Mouse (Mus musculus) stomach, embryonic 16.5 days (tissue): ENCODE results near the gene Rasal1. TPM values are rescaled to one million over a fixed set of nuclear protein-coding genes. Genes with fewer than 3 reads are reported as not detected.

Source experiments
- ATAC-seq: fragments of 200-750 bp; cut with Nextera tagmentation; 2 replicates; pipeline ENCODE4 v1.8.0; 2017; ENCODE audit warnings: moderate number of reproducible peaks, moderate TSS enrichment; ENCODE audit not compliant: insufficient read depth, low FRiP score
- H3K27ac ChIP-seq: fragments of 300-500 bp; sonication (generic); 2 replicates; pipeline ENCODE4 v1.5.1; 2014; ENCODE audit warnings: low read length
- H3K27me3 ChIP-seq: fragments of 300-500 bp; sonication (generic); 2 replicates; pipeline ENCODE4 v1.6.1; 2014; ENCODE audit warnings: low read length, control low read depth, mixed read lengths; ENCODE audit not compliant: control insufficient read depth, insufficient read depth
- H3K36me3 ChIP-seq: fragments of 300-500 bp; sonication (generic); 2 replicates; pipeline ENCODE4 v1.6.1; 2014; ENCODE audit warnings: low read length; ENCODE audit not compliant: control insufficient read depth, insufficient read depth
- H3K4me1 ChIP-seq: fragments of 300-500 bp; sonication (generic); 2 replicates; pipeline ENCODE4 v1.6.1; 2014; ENCODE audit warnings: low read length, control low read depth, mixed read lengths; ENCODE audit not compliant: control insufficient read depth, insufficient read depth
- H3K4me2 ChIP-seq: fragments of 300-500 bp; sonication (generic); 2 replicates; pipeline ENCODE4 v1.6.1; 2014; ENCODE audit warnings: low read depth, low read length, mixed read lengths
- H3K4me3 ChIP-seq: fragments of 300-500 bp; sonication (generic); replicated peaks from 2 replicates; pipeline ENCODE4 v1.5.1; 2014; ENCODE audit warnings: mild to moderate bottlenecking, low read length
- H3K9ac ChIP-seq: fragments of 300-500 bp; sonication (generic); 2 replicates; pipeline ENCODE4 v1.6.1; 2014; ENCODE audit warnings: low read length
- H3K9me3 ChIP-seq: fragments of 300-500 bp; sonication (generic); replicated peaks from 2 replicates; pipeline ENCODE4 v1.6.1; 2016; ENCODE audit warnings: low read length, control low read depth; ENCODE audit not compliant: control insufficient read depth
- WGBS: fragments of 180-500 bp; shearing (Covaris S2); extraction: QIAGEN DNeasy Blood & Tissue Kit; methylation state at CpG from one replicate; pipeline ENCODE4 v1.1.7; 2014; 5-methylcytosine and 5-hydroxymethylcytosine counted together
- polyA plus RNA-seq: library from polyadenylated mRNA; unstranded; fragments of >200 nt; fragmentation: Nextera tagmentation; extraction: Ambion mirVana; gene quantifications from 2 replicates; pipeline ENCODE4 v1.2.1, GENCODE M21; 2015

Gene Rasal1
- polyA plus RNA-seq, 1 experiment from 2014 or later, result 0.72 TPM

GRCm38 (mm10) chr5:120628624-120629023 lies 20.0 kb upstream of the Rasal1 start:
- Histone ChIP-seq H3K27me3 (peaks cover 4% of the 10 kb centered on the region; the same call in 1 of the 2 replicates), H3K4me1 (0 out of 2 replicates have a peak, but pooled peaks cover 3% of the 10 kb centered on the region), H3K9ac (no peak overlapping the region), H3K4me3 (no peak overlapping the region), H3K36me3 (peaks cover 19% of the 10 kb centered on the region; the same call in 1 of the 2 replicates), H3K9me3 (peaks cover 6% of the 10 kb centered on the region; the same call in 1 of the 2 replicates), H3K4me2 (no peak overlapping the region), H3K27ac (no peak overlapping the region)
- no peak for ATAC-seq
- WGBS, result 53% methylated on average over 7 of the region's 7 CpGs

- no peak for ATAC-seq
- no peak overlapping the region for H3K27ac ChIP-seq
- 0 out of 2 replicates have a peak, but pooled peaks cover 3% of the 10 kb centered on the region for H3K4me1 ChIP-seq
- H3K4me2 ChIP-seq, result 0 out of 2 replicates have a peak overlapping the region, but pooled peaks have one; percentile 16
- peaks cover 3% of the 10 kb centered on the region; the same call in 1 of the 2 replicates for H3K36me3 ChIP-seq
- WGBS, result 10% methylated on average over 29 of the region's 29 CpGs
- peaks cover 6% of the 10 kb centered on the region; the same call in 1 of the 2 replicates for H3K9me3 ChIP-seq
- no peak overlapping the region for H3K9ac ChIP-seq
- peaks cover 4% of the 10 kb centered on the region; the same call in 1 of the 2 replicates for H3K27me3 ChIP-seq
- H3K4me3 ChIP-seq, result 0 out of 2 replicates have a peak overlapping the region, but pooled peaks have one; percentile 1
Measured at GRCm38 (mm10) chr5:120631128-120631527, 17.5 kb upstream of the Rasal1 start.

GRCm38 (mm10) chr5:120631892-120632291 lies 16.7 kb upstream of the Rasal1 start:
- H3K9me3 ChIP-seq, result peaks cover 6% of the 10 kb centered on the region; the same call in 1 of the 2 replicates
- H3K27ac ChIP-seq, result no peak overlapping the region
- H3K4me2 ChIP-seq, result no peak overlapping the region
- no peak overlapping the region for H3K4me3 ChIP-seq
- H3K9ac ChIP-seq, result no peak overlapping the region
- no peaks in the 10 kb centered on the region for H3K36me3 ChIP-seq
- H3K27me3 ChIP-seq, result peaks cover 4% of the 10 kb centered on the region; the same call in 1 of the 2 replicates
- no peak for ATAC-seq
- WGBS, result 87% methylated on average over 5 of the region's 5 CpGs
- 0 out of 2 replicates have a peak, but pooled peaks cover 3% of the 10 kb centered on the region for H3K4me1 ChIP-seq

- WGBS, result 39% methylated on average over 9 of the region's 9 CpGs
- Histone ChIP-seq H3K36me3 (no peaks in the 10 kb centered on the region), H3K9ac (no peak within 1 kb of the TSS), H3K27me3 (peaks cover 4% of the 10 kb centered on the region; the same call in 1 of the 2 replicates), H3K4me2 (no peak within 1 kb of the TSS), H3K9me3 (peaks cover 6% of the 10 kb centered on the region; the same call in 1 of the 2 replicates), H3K4me1 (no peaks in the 10 kb centered on the region), H3K4me3 (no peak within 1 kb of the TSS), H3K27ac (no peak within 1 kb of the TSS)
- ATAC-seq, result no peak
Measured at GRCm38 (mm10) chr5:120634131-120634530, 14.5 kb upstream of the Rasal1 start, which contains the start of gene Cfap73. Gene Cfap73, minus strand, starts transcription at chr5:120634235.

GRCm38 (mm10) chr5:120634860-120635259 lies 13.8 kb upstream of the Rasal1 start:
- Histone ChIP-seq H3K4me1 (no peaks in the 10 kb centered on the region), H3K36me3 (no peaks in the 10 kb centered on the region)
- 41% methylated on average over 5 of the region's 5 CpGs for WGBS

GRCm38 (mm10) chr5:120635633-120636032 lies 13.0 kb upstream of the Rasal1 start:
- Histone ChIP-seq H3K4me3 (no peak overlapping the region), H3K4me1 (no peaks in the 10 kb centered on the region), H3K36me3 (no peaks in the 10 kb centered on the region), H3K27ac (no peak overlapping the region), H3K27me3 (no peaks in the 10 kb centered on the region), H3K9me3 (peaks cover 6% of the 10 kb centered on the region; the same call in 1 of the 2 replicates), H3K9ac (no peak overlapping the region), H3K4me2 (no peak overlapping the region)
- ATAC-seq, result no peak
- WGBS, result 78% methylated on average over 5 of the region's 5 CpGs

More at GRCm38 (mm10) chr5:120634860-120635259, 13.8 kb upstream of the Rasal1 start:
- Histone ChIP-seq H3K4me2 (no peak overlapping the region), H3K9me3 (peaks cover 6% of the 10 kb centered on the region; the same call in 1 of the 2 replicates), H3K4me3 (no peak overlapping the region), H3K9ac (no peak overlapping the region), H3K27me3 (peaks cover under 1% of the 10 kb centered on the region; the same call in 1 of the 2 replicates), H3K27ac (no peak overlapping the region)
- ATAC-seq, result no peak

- Histone ChIP-seq H3K4me1 (no peaks in the 10 kb centered on the region), H3K9me3 (no peaks in the 10 kb centered on the region), H3K27ac (no peak overlapping the region), H3K27me3 (no peaks in the 10 kb centered on the region), H3K4me3 (no peak overlapping the region), H3K4me2 (no peak overlapping the region), H3K36me3 (no peaks in the 10 kb centered on the region), H3K9ac (no peak overlapping the region)
- 88% methylated on average over 7 of the region's 7 CpGs for WGBS
- no peak for ATAC-seq
Measured at GRCm38 (mm10) chr5:120640094-120640493, 8.5 kb upstream of the Rasal1 start.

GRCm38 (mm10) chr5:120643365-120644085 lies 5.1 kb upstream of the Rasal1 start:
- Histone ChIP-seq H3K27me3 (0 out of 2 replicates have a peak, but pooled peaks cover 9% of the 10 kb centered on the region), H3K9me3 (no peaks in the 10 kb centered on the region), H3K9ac (no peak overlapping the region), H3K36me3 (no peaks in the 10 kb centered on the region), H3K4me3 (no peak overlapping the region), H3K4me1 (peaks cover 4% of the 10 kb centered on the region; the same call in 1 of the 2 replicates), H3K27ac (no peak overlapping the region), H3K4me2 (no peak overlapping the region)
- 66% methylated on average over 14 of the region's 14 CpGs for WGBS
- no peak for ATAC-seq

- Histone ChIP-seq H3K36me3 (no peaks in the 10 kb centered on the region), H3K9me3 (no peaks in the 10 kb centered on the region), H3K9ac (no peak overlapping the region), H3K27me3 (peaks cover 15% of the 10 kb centered on the region), H3K4me1 (peaks cover 8% of the 10 kb centered on the region; the same call in 1 of the 2 replicates), H3K4me2 (no peak overlapping the region), H3K27ac (no peak overlapping the region), H3K4me3 (no peak overlapping the region)
- ATAC-seq, result no peak
- 75% methylated on average over 3 of the region's 3 CpGs for WGBS
Measured at GRCm38 (mm10) chr5:120644227-120644626, 4.4 kb upstream of the Rasal1 start.
